Mouse (Mus musculus): ENCODE data around the gene Gatd1.
"Not testable (repeated sequence)": the region's sequence is repeated elsewhere in the genome, so short reads cannot be mapped to it uniquely, and the experiment has no call there.

Gatd1 gene

GRCm38 (mm10) chr7:141426948-141427730 lies 13.2 kb upstream of the Gatd1 start:
- no peak for DNase-seq

GRCm38 (mm10) chr7:141423811-141424210 lies 9.9 kb upstream of the Gatd1 start:
- DNase-seq: no peak

- DNase-seq: no peak
These were observed 6.2 kb upstream of the Gatd1 start for GRCm38 (mm10) chr7:141420030-141420702.

- DNase-seq: peak; percentile 68
These were observed 5.0 kb upstream of the Gatd1 start for GRCm38 (mm10) chr7:141418970-141419369.

GRCm38 (mm10) chr7:141417731-141418681 lies 4.1 kb upstream of the Gatd1 start:
- no peak for DNase-seq

- DNase-seq: no peak
These were observed 2.4 kb upstream of the Gatd1 start for GRCm38 (mm10) chr7:141416144-141416841.

DNA sequence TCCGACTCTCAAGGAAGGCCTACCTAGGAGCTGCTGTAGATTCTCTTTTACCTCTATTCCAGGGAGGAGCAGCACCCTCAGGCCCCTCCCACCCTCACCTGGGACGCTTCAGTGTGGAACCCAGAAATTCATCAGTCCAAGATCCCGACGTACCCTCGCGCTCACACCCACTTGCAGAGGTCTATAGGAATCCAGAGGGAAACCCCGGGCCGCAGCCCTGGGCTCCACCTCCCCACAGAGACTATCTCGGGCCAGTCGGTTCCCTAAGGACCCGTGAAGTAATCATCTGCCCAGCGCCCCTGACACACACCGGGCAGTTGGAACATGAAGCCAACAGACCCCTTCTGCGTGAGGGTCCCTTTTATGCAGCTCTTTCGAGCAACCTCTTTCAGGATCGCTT lies 605 bp downstream of the Gatd1 start:
- no peak for DNase-seq

GRCm38 (mm10) chr7:141411667-141412066 lies 2.3 kb downstream of the Gatd1 start:
- DNase-seq: no peak

GRCm38 (mm10) chr7:141410631-141411030 lies 3.3 kb downstream of the Gatd1 start:
- no peak for DNase-seq

- DNase-seq: peak; percentile 93
These were observed 5.1 kb downstream of the Gatd1 start for GRCm38 (mm10) chr7:141408833-141409232.

DNA sequence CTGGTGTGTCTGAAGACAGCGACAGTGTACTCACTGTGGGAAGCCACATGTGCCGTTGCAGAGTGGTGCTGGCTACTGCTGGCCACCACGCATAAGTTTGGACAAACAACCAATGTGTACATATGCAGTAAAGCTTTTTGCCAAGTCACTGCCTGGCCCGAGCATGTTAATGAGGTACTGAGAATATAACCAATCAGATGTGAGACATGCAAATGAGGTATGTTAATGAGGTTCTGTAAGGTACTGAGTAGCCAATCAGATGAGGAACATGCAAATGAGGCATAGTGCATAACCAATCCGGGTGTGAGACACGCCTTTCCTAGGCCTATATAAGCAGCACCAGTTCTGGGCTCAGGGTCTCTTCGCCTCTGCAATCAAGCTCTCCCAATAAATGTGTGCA lies 6.3 kb downstream of the Gatd1 start:
- DNase-seq: not testable (repeated sequence)

- DNase-seq: peak; percentile 56
These were observed 8.5 kb downstream of the Gatd1 start for GRCm38 (mm10) chr7:141405466-141405865.

- peak; percentile 73 for DNase-seq
These were observed 10.6 kb downstream of the Gatd1 start for GRCm38 (mm10) chr7:141403305-141403704.

DNA sequence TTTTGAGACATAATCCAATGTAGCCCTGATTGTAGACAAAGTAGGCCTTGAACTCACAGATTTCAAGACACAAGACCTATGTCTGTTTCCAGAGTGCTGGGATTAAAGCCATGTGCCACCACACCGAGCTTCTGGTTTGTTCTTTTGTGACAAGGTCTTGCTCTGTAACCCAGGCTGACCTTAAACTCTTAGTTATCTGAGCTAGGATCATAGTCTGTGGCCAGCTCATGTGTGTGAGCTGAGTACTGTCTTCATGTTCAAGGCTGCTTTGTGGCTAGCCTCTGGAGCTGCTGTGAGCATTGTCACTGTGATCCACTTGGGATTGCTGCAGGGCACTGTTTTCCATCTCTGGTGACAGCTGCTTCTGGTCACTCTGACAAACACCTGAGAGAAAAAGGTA lies 18.6 kb downstream of the Gatd1 start:
- no peak for DNase-seq

DNA sequence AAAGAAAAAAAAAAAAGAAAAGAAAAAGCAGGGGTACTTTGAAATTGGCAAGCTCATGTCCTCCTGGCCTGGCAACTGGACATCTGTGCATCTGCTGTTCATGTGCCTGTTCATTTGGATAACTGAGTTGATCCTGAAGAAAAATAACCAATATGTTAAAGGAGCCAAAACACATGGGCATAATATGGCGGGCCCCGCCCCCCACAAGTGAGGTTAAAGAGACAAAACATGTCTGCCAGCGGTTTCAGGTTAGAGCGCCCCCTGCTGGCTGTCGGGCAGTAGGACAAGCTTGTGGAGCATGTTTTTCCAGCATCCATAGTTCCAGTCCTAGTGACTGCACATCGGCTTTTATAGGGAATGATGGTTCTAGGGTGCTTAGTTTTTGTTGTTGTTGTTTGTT lies 19.2 kb downstream of the Gatd1 start:
- peak; percentile 84 for DNase-seq

DNA sequence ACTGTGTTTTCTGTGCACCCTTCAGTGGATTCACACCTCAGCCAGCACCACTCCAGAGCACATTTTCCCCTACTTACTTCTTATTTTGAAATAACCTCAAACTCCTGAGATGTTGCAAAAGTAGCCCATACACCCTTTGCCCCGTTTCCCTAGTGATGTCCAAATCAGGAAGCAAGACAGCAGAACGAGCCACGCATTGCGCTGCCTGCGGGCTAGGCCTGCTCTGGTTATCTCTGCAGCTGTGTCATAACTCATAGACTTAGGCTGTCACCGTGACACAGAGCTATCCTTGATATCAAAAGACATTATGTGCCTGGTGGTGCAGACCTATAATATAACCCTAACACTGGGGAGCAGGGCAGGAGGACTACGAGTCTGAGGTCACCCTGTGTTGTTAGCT lies 19.8 kb downstream of the Gatd1 start:
- DNase-seq: peak; percentile 68

DNA sequence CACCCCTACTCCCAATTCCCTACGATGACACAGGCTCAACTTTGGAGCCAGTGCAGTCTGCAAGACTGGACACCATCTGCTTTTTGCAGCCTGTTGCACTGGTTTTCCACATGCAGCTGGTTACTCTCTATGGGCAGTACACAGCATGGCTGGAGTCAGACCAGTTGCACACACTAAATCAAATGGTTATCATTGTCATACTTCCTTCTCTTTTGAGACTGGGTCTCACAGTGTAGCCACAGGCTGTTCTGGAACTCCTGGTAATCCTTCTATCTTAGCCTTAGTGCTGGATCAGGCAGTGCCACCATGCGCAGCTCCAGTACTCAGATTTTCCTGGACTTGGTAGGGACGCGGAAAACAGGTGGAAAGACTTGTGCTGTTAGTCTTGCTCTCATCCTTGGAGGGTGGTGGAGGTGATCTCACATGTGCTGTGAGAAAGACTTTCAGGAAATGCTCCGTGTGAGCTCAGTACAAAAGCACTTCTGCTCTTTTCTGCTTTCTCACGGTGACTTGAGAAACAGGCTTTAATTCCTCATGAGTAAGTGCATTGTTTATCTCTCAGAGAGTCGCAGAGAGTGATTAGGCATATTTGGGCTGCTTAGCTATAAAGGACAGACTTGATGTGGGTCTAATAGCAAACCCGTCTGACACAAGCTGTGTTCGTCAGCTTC lies 21.2 kb downstream of the Gatd1 start:
- peak; percentile 51 for DNase-seq

DNA sequence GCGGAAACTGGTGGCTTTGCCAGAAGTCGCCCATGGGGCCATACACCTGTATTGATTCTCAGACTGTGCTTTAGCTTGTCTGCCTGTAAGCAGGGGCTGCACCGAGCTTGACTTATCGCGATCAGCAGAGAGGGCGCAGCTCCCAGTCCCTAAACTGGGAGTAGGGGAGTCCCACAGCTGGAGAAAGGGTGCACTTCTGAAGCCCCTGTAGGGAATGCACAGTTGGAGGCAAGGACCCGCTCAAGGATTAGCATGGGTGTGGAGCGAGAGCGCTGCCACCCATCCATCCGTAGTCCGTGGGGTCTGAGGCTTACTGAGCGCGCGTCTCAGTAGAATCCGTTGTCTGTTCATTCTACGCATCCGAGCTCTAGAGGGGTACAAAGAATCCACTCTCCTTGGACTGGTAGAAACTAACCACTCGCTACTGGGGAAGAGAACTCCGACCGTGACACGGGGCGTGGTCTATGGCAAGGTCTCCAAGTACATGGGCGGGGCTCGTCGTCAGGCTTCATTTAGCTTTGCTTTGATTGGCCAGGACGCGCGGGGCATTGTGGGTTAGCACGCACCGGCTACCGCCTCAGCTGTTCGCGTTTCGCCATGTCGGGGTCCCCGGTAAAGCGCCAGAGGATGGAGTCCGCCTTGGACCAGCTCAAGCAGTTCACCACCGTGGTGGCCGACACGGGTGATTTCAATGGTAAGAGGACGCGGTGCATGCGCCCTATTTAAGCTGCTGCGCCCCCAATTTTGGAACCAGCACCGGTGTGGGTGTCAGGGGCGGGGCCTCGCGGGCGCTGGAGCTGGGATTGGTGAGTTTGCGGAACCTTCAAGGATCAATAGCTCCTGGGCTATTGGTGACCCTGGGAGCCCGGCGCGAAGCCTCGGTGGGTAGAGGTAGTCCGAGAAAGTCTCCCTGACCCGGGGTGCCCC lies 22.0 kb downstream of the Gatd1 start, which contains the start of gene Taldo1:
Gene Taldo1, plus strand, starts transcription at position 575 of the 927 bp plus-strand sequence.
- peak; percentile 99 for DNase-seq

GRCm38 (mm10) chr7:141390326-141391259 lies 23.3 kb downstream of the Gatd1 start:
- no peak for DNase-seq

Measured in lung, postnatal 36 days (tissue).